Mouse (Mus musculus) lung, postnatal 0 days (tissue): ENCODE data around the gene Cep41.

Source experiments
- CTCF ChIP-seq: IDR thresholded peaks from 2 replicates; pipeline ENCODE4 v1.5.1; 2016; ENCODE audit warnings: antibody characterized with exemption, mild to moderate bottlenecking
- EP300 ChIP-seq: IDR thresholded peaks from 2 replicates; pipeline ENCODE4 v1.6.1; 2016; ENCODE audit warnings: antibody characterized with exemption, mild to moderate bottlenecking, control low read depth

GRCm38 (mm10) chr6:30709115-30709514 is 15.6 kb upstream of the Cep41 start:
- TF ChIP-seq CTCF (no peak), EP300 (no peak)
